Mouse (Mus musculus) C2C12 (cell line): ENCODE measurements around the gene Tmc7. TPM values are rescaled to one million over a fixed set of nuclear protein-coding genes. Genes with fewer than 3 reads are reported as not detected.

Source experiments
- H3K27me3 ChIP-seq: one replicate; pipeline ENCODE4 v1.6.1; 2011; ENCODE audit not compliant: control insufficient read depth, insufficient read depth, insufficient read length
- H3K36me3 ChIP-seq: one replicate; pipeline ENCODE4 v1.6.1; 2011; ENCODE audit not compliant: control insufficient read depth, insufficient read depth
- H3K4me3 ChIP-seq: one replicate; pipeline ENCODE4 v1.5.1; 2011; ENCODE audit warnings: mild to moderate bottlenecking, control low read depth; ENCODE audit not compliant: poor library complexity, insufficient read depth, severe bottlenecking
- H3K79me2 ChIP-seq: one replicate; pipeline ENCODE4 v1.6.1; 2011; ENCODE audit not compliant: control insufficient read depth, insufficient read depth
- H3K79me3 ChIP-seq: one replicate; pipeline ENCODE4 v1.6.1; 2011; ENCODE audit warnings: low read depth, control low read depth
- H3ac ChIP-seq: one replicate; pipeline ENCODE3; 2011; ENCODE audit warnings: low read depth; ENCODE audit not compliant: control insufficient read depth, insufficient read length
- CEBPB ChIP-seq: IDR thresholded peaks from one replicate; pipeline ENCODE4 v1.6.1; 2011; ENCODE audit warnings: low read depth, mild to moderate bottlenecking, control low read depth, moderate library complexity
- CTCF ChIP-seq: IDR thresholded peaks from one replicate; pipeline ENCODE4 v1.5.1; 2011; ENCODE audit not compliant: control insufficient read depth, insufficient read depth, insufficient read length
- FOSL1 ChIP-seq: IDR thresholded peaks from one replicate; pipeline ENCODE4 v1.8.0; 2011; ENCODE audit warnings: mild to moderate bottlenecking, low read length; ENCODE audit not compliant: poor library complexity, insufficient read depth, severe bottlenecking
- MAX ChIP-seq: IDR thresholded peaks from one replicate; pipeline ENCODE4 v1.6.1; 2011; ENCODE audit warnings: mild to moderate bottlenecking, control low read depth
- MYOD1 ChIP-seq: IDR thresholded peaks from one replicate; pipeline ENCODE4 v1.6.1; 2011; ENCODE audit warnings: low read depth; ENCODE audit not compliant: control insufficient read depth, insufficient read length
- MYOG ChIP-seq: IDR thresholded peaks from one replicate; pipeline ENCODE4 v1.6.1; 2011; ENCODE audit not compliant: control insufficient read depth, insufficient read length; ENCODE audit errors: extremely low read depth
- USF1 ChIP-seq: IDR thresholded peaks from one replicate; pipeline ENCODE4 v1.6.1; 2011; ENCODE audit warnings: low read depth, mild to moderate bottlenecking, control low read depth, moderate library complexity
- polyA plus RNA-seq: library from polyadenylated mRNA; unstranded; fragments of >200 nt; fragmentation: generic; extraction: Trizol; gene quantifications from one replicate; pipeline ENCODE4 v1.2.1, GENCODE M21; 2012; ENCODE audit warnings: missing spikeins

Gene Tmc7
- polyA plus RNA-seq, 1 experiment = not detected

DNA sequence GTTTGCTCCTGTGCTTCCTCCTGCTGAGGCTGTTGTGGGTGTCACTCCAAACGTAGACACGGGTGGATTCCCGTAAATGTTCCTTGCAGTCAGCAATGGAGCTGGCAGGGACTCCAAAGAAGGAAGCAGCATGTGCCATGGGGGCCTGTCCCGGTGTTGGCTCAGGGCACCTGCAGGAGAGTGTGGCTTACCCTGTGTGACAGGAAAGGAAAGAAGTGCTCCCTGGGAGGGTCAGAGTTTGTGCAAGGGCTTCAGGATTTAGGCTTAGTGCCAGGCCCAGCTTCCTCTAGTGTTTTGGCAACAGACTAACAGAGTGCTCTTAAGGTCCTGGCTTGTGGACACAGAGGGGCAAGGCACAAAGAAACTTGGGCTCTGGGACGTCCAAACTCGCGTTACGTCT lies 20.3 kb upstream of the Tmc7 start:
- H3K27me3 ChIP-seq = peaks cover 41% of the 10 kb centered on the region
- H3K4me3 ChIP-seq = no peak overlapping the region
- TF ChIP-seq CTCF (no peak), MAX (no peak), FOSL1 (no peak), CEBPB (no peak), MYOD1 (no peak), MYOG (no peak), USF1 (no peak)

DNA sequence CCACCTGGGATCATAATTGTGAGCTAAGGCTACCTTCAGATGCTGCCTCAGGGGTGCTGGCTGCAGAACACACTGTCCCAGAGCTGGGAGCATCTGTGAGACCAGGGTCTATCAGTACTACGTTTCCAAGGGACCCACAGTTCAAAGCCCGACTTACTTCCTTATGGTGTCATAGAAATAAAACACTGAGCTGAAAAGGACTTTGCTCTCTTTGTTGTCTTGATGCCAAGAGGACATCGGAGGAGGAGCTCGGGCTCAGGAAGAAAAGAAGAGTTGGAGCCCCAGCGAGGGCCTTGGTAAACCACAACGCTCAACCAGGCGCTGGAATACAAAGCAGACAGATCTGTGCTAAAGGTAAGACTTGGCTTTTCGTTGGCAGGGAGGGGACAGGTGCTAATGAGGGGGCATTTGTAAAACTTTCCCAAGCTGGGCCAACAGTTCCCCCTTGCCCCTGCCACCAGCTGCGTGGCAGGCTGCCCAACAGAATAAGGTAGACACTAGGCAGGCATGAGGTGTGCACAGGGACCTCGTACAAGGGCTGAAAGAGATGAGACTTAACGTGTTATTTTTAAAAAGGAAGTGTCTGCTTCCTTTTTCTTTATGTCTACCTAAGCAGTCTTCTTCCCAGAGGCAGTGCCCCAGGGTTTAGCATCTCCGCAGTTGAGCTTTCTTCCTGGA lies 15.6 kb upstream of the Tmc7 start:
- Histone ChIP-seq H3K79me2 (no peaks in the 10 kb centered on the region), H3K36me3 (no peaks in the 10 kb centered on the region), H3K4me3 (no peak overlapping the region), H3K27me3 (peaks cover 67% of the 10 kb centered on the region), H3K79me3 (no peaks in the 10 kb centered on the region), H3ac (no peak overlapping the region)
- TF ChIP-seq MYOD1 (no peak), MAX (no peak), FOSL1 (no peak), MYOG (no peak), USF1 (no peak), CEBPB (no peak)

More for the DNA sequence above, 20.3 kb upstream of the Tmc7 start:
- H3K36me3 ChIP-seq = no peaks in the 10 kb centered on the region
- no peak overlapping the region for H3ac ChIP-seq
- H3K79me2 ChIP-seq = no peaks in the 10 kb centered on the region
- no peaks in the 10 kb centered on the region for H3K79me3 ChIP-seq

DNA sequence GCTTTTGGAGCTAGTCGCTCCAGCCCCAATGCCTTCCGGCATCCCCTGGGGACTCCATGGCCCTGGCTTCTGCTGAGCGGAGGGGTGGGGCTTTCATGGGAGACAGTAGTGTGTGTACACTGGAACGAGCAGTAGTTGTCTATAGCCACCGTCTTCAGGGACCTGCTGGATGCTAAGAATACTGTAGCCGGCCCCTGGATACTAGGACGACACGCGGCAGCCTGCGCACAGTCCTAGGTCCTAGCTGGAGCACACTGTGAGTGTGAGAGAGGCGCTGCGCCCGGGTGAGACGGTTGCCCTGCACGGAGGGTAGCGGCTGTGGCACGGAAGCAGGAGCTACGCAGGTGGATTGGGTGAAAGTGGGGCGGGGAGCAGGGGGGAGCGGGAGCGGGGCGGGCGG lies 12.7 kb upstream of the Tmc7 start, which contains the start of gene Tmc5:
Tmc5 (plus strand) TSS at position 97 of the 400 bp plus-strand sequence.
- no peak within 1 kb of the TSS for H3K4me3 ChIP-seq
- no peak within 1 kb of the TSS for H3ac ChIP-seq
- no peaks in the 10 kb centered on the region for H3K79me3 ChIP-seq
- peaks cover 69% of the 10 kb centered on the region for H3K27me3 ChIP-seq
- H3K79me2 ChIP-seq = no peaks in the 10 kb centered on the region
- TF ChIP-seq CTCF (no peak), MAX (no peak), MYOD1 (no peak)
- H3K36me3 ChIP-seq = no peaks in the 10 kb centered on the region

DNA sequence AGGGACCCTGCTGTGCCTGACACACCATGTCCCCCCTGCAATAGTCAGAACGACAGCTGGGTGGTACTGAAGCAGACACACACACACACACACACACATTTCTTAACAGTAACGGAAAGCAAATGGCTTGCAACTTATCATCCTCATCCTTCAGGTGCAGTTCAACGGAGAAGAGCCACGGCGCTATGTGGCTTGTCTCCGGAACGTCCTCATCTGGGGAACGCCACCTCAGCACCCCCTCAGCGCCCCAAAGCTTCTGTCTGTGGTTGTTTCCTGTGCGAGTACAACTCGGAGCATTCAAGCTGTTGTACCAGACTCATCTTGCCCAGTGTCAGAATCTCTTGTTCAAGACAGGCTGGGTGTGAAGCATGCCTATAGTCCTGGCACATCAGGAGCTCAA lies 11.7 kb upstream of the Tmc7 start:
- no peak overlapping the region for H3ac ChIP-seq
- no peaks in the 10 kb centered on the region for H3K36me3 ChIP-seq
- H3K4me3 ChIP-seq = no peak overlapping the region
- H3K79me2 ChIP-seq = no peaks in the 10 kb centered on the region
- TF ChIP-seq CEBPB = no peak
- TF ChIP-seq MYOG = no peak
- no peak for TF ChIP-seq FOSL1
- TF ChIP-seq MAX = no peak
- no peak for TF ChIP-seq CTCF
- TF ChIP-seq MYOD1 = no peak
- no peak for TF ChIP-seq USF1
- H3K79me3 ChIP-seq = no peaks in the 10 kb centered on the region
- H3K27me3 ChIP-seq = peaks cover 61% of the 10 kb centered on the region

GRCm38 (mm10) chr7:118595228-118595627 lies 10.7 kb upstream of the Tmc7 start:
- no peak overlapping the region for H3ac ChIP-seq
- TF ChIP-seq MAX (no peak), MYOD1 (no peak)
- peaks cover 51% of the 10 kb centered on the region for H3K27me3 ChIP-seq
- H3K79me2 ChIP-seq = no peaks in the 10 kb centered on the region
- H3K36me3 ChIP-seq = no peaks in the 10 kb centered on the region
- no peaks in the 10 kb centered on the region for H3K79me3 ChIP-seq
- no peak overlapping the region for H3K4me3 ChIP-seq

DNA sequence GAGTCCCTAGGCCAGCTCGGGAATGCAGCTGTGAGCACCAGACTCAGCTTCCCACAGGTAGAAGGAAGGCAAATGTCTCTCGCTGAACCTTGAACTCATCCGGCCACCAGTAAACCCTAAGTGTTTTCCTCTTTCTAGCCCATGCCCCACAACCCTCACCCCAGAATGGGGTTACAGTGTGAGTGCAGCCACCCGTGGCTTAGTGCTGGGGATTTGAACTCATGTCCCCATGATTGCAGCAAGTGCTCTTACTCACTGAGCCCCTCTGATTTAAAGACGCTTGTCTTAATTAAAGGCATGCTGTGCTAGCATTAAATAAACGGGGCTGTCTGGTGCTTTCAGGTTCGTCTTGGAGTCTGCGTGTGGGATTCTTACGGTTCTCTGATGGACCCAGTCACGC lies 10.1 kb upstream of the Tmc7 start:
- H3K4me3 ChIP-seq = no peak overlapping the region
- H3K36me3 ChIP-seq = no peaks in the 10 kb centered on the region
- no peak overlapping the region for H3ac ChIP-seq
- no peaks in the 10 kb centered on the region for H3K79me3 ChIP-seq
- H3K27me3 ChIP-seq = peaks cover 45% of the 10 kb centered on the region
- H3K79me2 ChIP-seq = no peaks in the 10 kb centered on the region
- TF ChIP-seq FOSL1 = no peak
- TF ChIP-seq CTCF = no peak
- TF ChIP-seq MAX = no peak
- TF ChIP-seq MYOG = no peak
